Comparison of ENCODE assay signal across 10 mouse cellular contexts in the genomic region with DNA sequence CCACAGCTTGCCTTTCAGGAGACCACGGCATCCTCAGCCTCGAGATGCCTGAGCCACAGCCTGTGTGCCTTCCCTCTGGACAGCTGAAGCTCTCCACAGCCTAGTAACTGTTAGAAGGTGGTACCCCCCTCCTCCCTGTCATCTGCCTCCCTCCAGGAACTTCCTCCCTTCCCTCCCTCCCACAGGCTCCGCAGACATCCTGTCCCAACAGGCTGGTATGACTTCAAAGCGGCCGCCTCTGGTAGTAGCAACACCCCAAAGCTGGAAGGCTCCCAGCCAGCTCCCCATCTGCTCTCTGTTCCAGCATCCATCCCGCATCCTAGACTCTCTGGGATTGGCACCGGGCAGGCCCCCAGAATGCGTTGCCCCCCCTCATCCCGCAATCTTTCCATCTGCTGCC.
DNase-seq lines count a peak whose midpoint lies in the region; ATAC-seq and TF ChIP-seq lines count a peak whose summit lies in the region.
"Had no signal": no experiment of that assay in that cellular context is flagged by ENCODE, and none has a peak within 500 bp of the region (broad histone marks: within the 10 kb centered on the region; RNA-seq: fewer than 3 reads in every experiment).

No protein-coding gene starts in this region.

- H3K27me3 ChIP-seq in hindbrain, embryonic 14.5 days (ENCODE audit: control insufficient read depth, insufficient read depth, low read length) = peaks cover 24% of the 10 kb centered on the region
- H3K27me3 ChIP-seq in hindbrain, embryonic 11.5 days (ENCODE audit: control insufficient read depth, insufficient read depth, low read length) = peaks cover 19% of the 10 kb centered on the region
- H3K27me3 ChIP-seq in midbrain, postnatal 0 days (ENCODE audit: insufficient read depth, low read length) = no peaks in the 10 kb centered on the region

- H3K4me1 ChIP-seq in hindbrain, embryonic 14.5 days (replicated peaks; ENCODE audit: control insufficient read depth, insufficient read depth, low read length) = peaks cover 13% of the 10 kb centered on the region
- 0 out of 2 replicates have a peak, but pooled peaks cover 4% of the 10 kb centered on the region for H3K4me1 ChIP-seq in hindbrain, embryonic 11.5 days (replicated peaks; ENCODE audit: control insufficient read depth, insufficient read depth, low read length)
- H3K4me1 ChIP-seq in embryonic fibroblast, embryonic 13.5 days (ENCODE audit: control insufficient read depth, insufficient read depth, low read length) = peaks cover 18% of the 10 kb centered on the region
- 0 out of 2 replicates have a peak, but pooled peaks cover 5% of the 10 kb centered on the region for H3K4me1 ChIP-seq in midbrain, postnatal 0 days (ENCODE audit: insufficient read depth, low read length)

- TF ChIP-seq POLR2A in embryonic fibroblast, embryonic 13.5 days (IDR thresholded peaks at IDR 0.05; ENCODE audit: low read depth, low read length) = no peak

- DNase-seq in hindbrain, embryonic 14.5 days (ENCODE audit: low spot score) = no peak
- no peak for DNase-seq in hindbrain, embryonic 11.5 days (ENCODE audit: low spot score)
- peak; percentile 66 to 72 for DNase-seq in layer of hippocampus, postnatal 10 days (ENCODE audit: low spot score in 2 of 2)
- DNase-seq in midbrain, postnatal 0 days (ENCODE audit: low spot score) = peak; percentile 47
- DNase-seq in heart, adult 18-20 months = no peak
- DNase-seq in urinary bladder, postnatal 4 days (ENCODE audit: low spot score in 2 of 2) = no peak
- DNase-seq: adrenal gland, postnatal 14 days; heart, adult 11 months had no signal

- H3K27ac ChIP-seq in hindbrain, embryonic 14.5 days = no peak overlapping the region
- H3K27ac ChIP-seq in hindbrain, embryonic 11.5 days (ENCODE audit: low read depth, low read length) = no peak overlapping the region
- peak overlapping the region; percentile 87 for H3K27ac ChIP-seq in embryonic fibroblast, embryonic 13.5 days (ENCODE audit: insufficient read depth, low read length)
- H3K27ac ChIP-seq in midbrain, postnatal 0 days (ENCODE audit: low read depth, low read length) = no peak overlapping the region

- no peak overlapping the region for H3K4me3 ChIP-seq in hindbrain, embryonic 14.5 days (replicated peaks; ENCODE audit: low read length)
- H3K4me3 ChIP-seq in hindbrain, embryonic 11.5 days (ENCODE audit: low read depth, low read length) = no peak overlapping the region
- no peak overlapping the region for H3K4me3 ChIP-seq in embryonic fibroblast, embryonic 13.5 days (ENCODE audit: insufficient read depth, low read length)
- no peak overlapping the region for H3K4me3 ChIP-seq in midbrain, postnatal 0 days (ENCODE audit: low read depth, low read length)

- WGBS in hindbrain, embryonic 14.5 days = 23% methylated on average over 9 of the region's 9 CpGs
- WGBS in hindbrain, embryonic 11.5 days = 25% methylated on average over 9 of the region's 9 CpGs
- 28% methylated on average over 9 of the region's 9 CpGs for WGBS in midbrain, postnatal 0 days

- H3K4me2 ChIP-seq in hindbrain, embryonic 14.5 days (replicated peaks) = 0 out of 2 replicates have a peak overlapping the region, but pooled peaks have one; percentile 3
- H3K4me2 ChIP-seq in hindbrain, embryonic 11.5 days (replicated peaks; ENCODE audit: low read depth, low read length) = no peak overlapping the region
- H3K4me2 ChIP-seq in midbrain, postnatal 0 days (ENCODE audit: low read depth, low read length, poor library complexity, severe bottlenecking) = no peak overlapping the region

- TF ChIP-seq CTCF in embryonic fibroblast, embryonic 13.5 days (IDR thresholded peaks at IDR 0.05; ENCODE audit: borderline replicate concordance, insufficient read depth, low read length) = no peak
- no peak for TF ChIP-seq CTCF in midbrain, postnatal 0 days (IDR thresholded peaks at IDR 0.05)

- no peak; the same call in 1 of the 2 replicates for ATAC-seq in hindbrain, embryonic 14.5 days (ENCODE audit: low FRiP score)
- ATAC-seq in hindbrain, embryonic 11.5 days (ENCODE audit: low FRiP score) = no peak
- no peak for ATAC-seq in midbrain, postnatal 0 days (ENCODE audit: low FRiP score)
- ATAC-seq in CD4-positive, CD25-positive, alpha-beta regulatory T cell, adult 4 months = no peak

- peaks cover 10% of the 10 kb centered on the region; the same call in 1 of the 2 replicates for H3K36me3 ChIP-seq in hindbrain, embryonic 14.5 days (replicated peaks; ENCODE audit: control insufficient read depth, insufficient read depth)
- no peaks in the 10 kb centered on the region for H3K36me3 ChIP-seq in hindbrain, embryonic 11.5 days (ENCODE audit: control insufficient read depth, insufficient read depth, low read length)
- peaks cover 22% of the 10 kb centered on the region for H3K36me3 ChIP-seq in midbrain, postnatal 0 days (ENCODE audit: insufficient read depth, low read length)

- no peak overlapping the region for H3K9ac ChIP-seq in hindbrain, embryonic 14.5 days
- H3K9ac ChIP-seq in hindbrain, embryonic 11.5 days (ENCODE audit: low read depth, low read length) = no peak overlapping the region
- H3K9ac ChIP-seq in midbrain, postnatal 0 days (replicated peaks; ENCODE audit: low read length, poor library complexity, severe bottlenecking) = no peak overlapping the region

- H3K9me3 ChIP-seq in hindbrain, embryonic 14.5 days (ENCODE audit: control insufficient read depth, low read length) = no peaks in the 10 kb centered on the region
- H3K9me3 ChIP-seq in hindbrain, embryonic 11.5 days (ENCODE audit: control insufficient read depth, low read length) = no peaks in the 10 kb centered on the region
- H3K9me3 ChIP-seq in midbrain, postnatal 0 days (ENCODE audit: low read length) = no peaks in the 10 kb centered on the region

Comparison
In these comparisons a context has a peak if more than half of its experiments do, and no peak if none do; other contexts are left out.
1. DNase-seq: peak in layer of hippocampus, postnatal 10 days (2 of 2) and midbrain, postnatal 0 days (single experiment); none in hindbrain, embryonic 14.5 days (single experiment), hindbrain, embryonic 11.5 days (single experiment), heart, adult 18-20 months (0 of 2) and urinary bladder, postnatal 4 days (0 of 2).